Mouse (Mus musculus) hindbrain, embryonic 14.5 days (tissue): ENCODE results near the gene Bsx. TPM values are rescaled to one million over a fixed set of nuclear protein-coding genes. Genes with fewer than 3 reads are reported as not detected.

Experiments
- ATAC-seq: fragments of 200-750 bp; cut with Nextera tagmentation; 2 replicates; pipeline ENCODE4 v1.8.0; 2017; ENCODE audit warnings: moderate number of reproducible peaks, mild to moderate bottlenecking, moderate TSS enrichment, moderate library complexity; ENCODE audit not compliant: low FRiP score
- DNase-seq: peaks from one replicate; pipeline ENCODE4 v3.0.0-alpha.2; 2015; ENCODE audit warnings: low spot score
- H3K27ac ChIP-seq: fragments of 300-500 bp; sonication (generic); 2 replicates; pipeline ENCODE4 v1.5.1; 2014; ENCODE audit warnings: mild to moderate bottlenecking, moderate library complexity
- H3K27me3 ChIP-seq: fragments of 300-500 bp; sonication (generic); 2 replicates; pipeline ENCODE4 v1.6.1; 2014; ENCODE audit warnings: mild to moderate bottlenecking, low read length, mixed read lengths; ENCODE audit not compliant: control insufficient read depth, insufficient read depth
- H3K36me3 ChIP-seq: fragments of 300-500 bp; sonication (generic); replicated peaks from 2 replicates; pipeline ENCODE4 v1.6.1; 2014; ENCODE audit not compliant: control insufficient read depth, insufficient read depth
- H3K4me1 ChIP-seq: fragments of 300-500 bp; sonication (generic); replicated peaks from 2 replicates; pipeline ENCODE4 v1.6.1; 2014; ENCODE audit warnings: antibody characterized with exemption, low read length, mixed read lengths; ENCODE audit not compliant: control insufficient read depth, insufficient read depth
- H3K4me2 ChIP-seq: fragments of 300-500 bp; sonication (generic); replicated peaks from 2 replicates; pipeline ENCODE4 v1.6.1; 2014; ENCODE audit warnings: mild to moderate bottlenecking, moderate library complexity
- H3K4me3 ChIP-seq: fragments of 300-500 bp; sonication (generic); replicated peaks from 2 replicates; pipeline ENCODE4 v1.5.1; 2014; ENCODE audit warnings: mild to moderate bottlenecking, low read length
- H3K9ac ChIP-seq: fragments of 300-500 bp; sonication (generic); 2 replicates; pipeline ENCODE4 v1.6.1; 2014
- H3K9me3 ChIP-seq: fragments of 300-500 bp; sonication (generic); 2 replicates; pipeline ENCODE4 v1.6.1; 2016; ENCODE audit warnings: low read length; ENCODE audit not compliant: control insufficient read depth
- WGBS: fragments of 180-500 bp; shearing (Covaris S2); extraction: QIAGEN DNeasy Blood & Tissue Kit; methylation state at CpG from one replicate; pipeline ENCODE4 v1.1.7; 2014; 5-methylcytosine and 5-hydroxymethylcytosine counted together
- polyA plus RNA-seq: library from polyadenylated mRNA; unstranded; fragments of >200 nt; fragmentation: Nextera tagmentation; extraction: Ambion mirVana; gene quantifications from 2 replicates; pipeline ENCODE4 v1.2.1, GENCODE M21; 2014

Gene Bsx
- polyA plus RNA-seq, 1 experiment from 2014 or later, result not detected

DNA sequence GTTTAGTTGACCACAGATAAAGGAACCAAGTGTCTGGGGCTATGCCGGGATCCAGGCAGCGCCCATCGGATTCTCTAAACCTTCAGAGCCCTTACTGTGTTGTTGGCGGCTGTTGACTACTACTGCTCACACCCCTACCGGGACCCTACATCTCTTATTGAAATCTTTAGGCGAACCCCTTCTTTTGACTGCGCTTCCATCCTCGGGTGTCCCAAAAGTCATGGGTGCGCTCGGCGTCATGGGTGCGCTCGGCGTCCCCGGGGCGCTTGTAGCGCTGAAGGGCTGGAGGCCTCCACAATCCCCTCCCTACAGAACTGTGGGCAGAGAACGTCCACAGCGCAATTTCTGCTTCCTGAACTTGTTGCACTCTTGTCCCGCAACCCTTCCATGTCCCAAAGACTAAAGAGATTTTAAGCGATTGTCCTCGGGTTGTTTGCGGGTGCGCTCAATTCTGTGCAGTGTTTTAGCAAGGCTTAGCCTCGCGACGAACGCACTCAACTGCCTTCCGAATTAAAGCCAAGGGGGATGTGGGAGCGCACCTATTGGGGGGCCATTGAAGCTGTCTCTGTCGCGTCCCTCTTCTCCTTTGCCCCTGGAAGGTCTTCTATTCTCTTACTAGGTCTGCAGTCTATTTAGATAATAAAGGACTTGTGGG is 4.5 kb downstream of the Bsx start:
- Histone ChIP-seq H3K9ac (no peak overlapping the region), H3K27ac (no peak overlapping the region), H3K36me3 (no peaks in the 10 kb centered on the region), H3K27me3 (peaks cover 94% of the 10 kb centered on the region), H3K4me2 (no peak overlapping the region), H3K9me3 (no peaks in the 10 kb centered on the region), H3K4me3 (no peak overlapping the region), H3K4me1 (0 out of 2 replicates have a peak, but pooled peaks cover 4% of the 10 kb centered on the region)
- WGBS, result under 1% methylated on average over 32 of the region's 32 CpGs
- ATAC-seq, result no peak
- no peak for DNase-seq

GRCm38 (mm10) chr9:40878998-40879397 is 5.1 kb downstream of the Bsx start:
- Histone ChIP-seq H3K9ac (no peak overlapping the region), H3K4me3 (no peak overlapping the region), H3K36me3 (no peaks in the 10 kb centered on the region), H3K4me1 (0 out of 2 replicates have a peak, but pooled peaks cover 4% of the 10 kb centered on the region), H3K4me2 (no peak overlapping the region), H3K9me3 (no peaks in the 10 kb centered on the region), H3K27me3 (peaks cover 91% of the 10 kb centered on the region), H3K27ac (no peak overlapping the region)
- WGBS, result 2% methylated on average over 14 of the region's 14 CpGs
- ATAC-seq, result no peak
- DNase-seq, result no peak

DNA sequence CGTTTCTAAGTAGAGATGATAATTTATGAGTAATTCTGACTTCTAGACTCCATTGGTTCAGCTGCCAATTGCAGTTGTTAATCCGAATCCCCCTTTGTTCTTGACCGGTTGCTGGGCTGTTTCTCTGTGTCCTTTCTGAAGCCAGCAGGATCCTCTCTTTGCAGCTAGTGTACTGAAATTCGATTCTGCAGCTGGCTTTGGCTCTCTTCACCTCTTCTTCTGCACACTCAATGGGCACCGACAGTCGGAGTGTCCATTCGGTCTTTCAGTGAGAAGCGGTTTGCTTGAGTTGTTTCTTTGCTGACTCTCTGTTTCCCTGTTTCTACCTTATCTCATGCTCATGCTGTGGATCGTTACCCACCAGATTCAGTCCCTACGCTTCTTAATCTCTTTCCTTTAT is 11.7 kb downstream of the Bsx start:
- Histone ChIP-seq H3K4me2 (no peak overlapping the region), H3K27me3 (peaks cover 63% of the 10 kb centered on the region), H3K27ac (no peak overlapping the region), H3K9ac (no peak overlapping the region), H3K4me3 (no peak overlapping the region), H3K36me3 (no peaks in the 10 kb centered on the region), H3K4me1 (no peaks in the 10 kb centered on the region), H3K9me3 (no peaks in the 10 kb centered on the region)
- WGBS, result 34% methylated on average over 10 of the region's 10 CpGs
- DNase-seq (no peak), ATAC-seq (no peak)

DNA sequence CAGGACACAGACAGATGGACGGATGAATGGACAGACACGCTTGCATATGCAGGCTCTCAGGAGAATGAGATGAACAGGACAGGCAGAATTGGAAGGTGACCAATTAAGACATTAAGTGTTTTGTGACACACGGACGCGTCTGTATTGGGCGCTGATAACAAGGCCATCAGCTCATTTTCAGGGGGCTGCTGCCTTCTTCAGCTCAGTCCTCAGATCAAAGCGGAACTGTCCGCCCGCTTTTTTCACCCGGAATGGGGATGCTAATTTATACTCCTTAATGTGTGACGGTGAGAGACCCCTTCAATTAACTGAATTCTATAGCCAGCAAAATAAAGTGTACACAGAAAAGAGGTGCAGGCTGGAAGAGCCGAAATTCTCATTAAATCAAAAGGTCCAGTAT is 15.5 kb downstream of the Bsx start:
- ATAC-seq (no peak), DNase-seq (no peak)
- no peaks in the 10 kb centered on the region for H3K36me3 ChIP-seq
- no peaks in the 10 kb centered on the region for H3K9me3 ChIP-seq
- 36% methylated on average over 12 of the region's 12 CpGs for WGBS
- H3K4me2 ChIP-seq, result no peak overlapping the region
- no peak overlapping the region for H3K27ac ChIP-seq
- peaks cover 31% of the 10 kb centered on the region for H3K27me3 ChIP-seq
- H3K4me3 ChIP-seq, result no peak overlapping the region
- H3K4me1 ChIP-seq, result no peaks in the 10 kb centered on the region
- no peak overlapping the region for H3K9ac ChIP-seq

DNA sequence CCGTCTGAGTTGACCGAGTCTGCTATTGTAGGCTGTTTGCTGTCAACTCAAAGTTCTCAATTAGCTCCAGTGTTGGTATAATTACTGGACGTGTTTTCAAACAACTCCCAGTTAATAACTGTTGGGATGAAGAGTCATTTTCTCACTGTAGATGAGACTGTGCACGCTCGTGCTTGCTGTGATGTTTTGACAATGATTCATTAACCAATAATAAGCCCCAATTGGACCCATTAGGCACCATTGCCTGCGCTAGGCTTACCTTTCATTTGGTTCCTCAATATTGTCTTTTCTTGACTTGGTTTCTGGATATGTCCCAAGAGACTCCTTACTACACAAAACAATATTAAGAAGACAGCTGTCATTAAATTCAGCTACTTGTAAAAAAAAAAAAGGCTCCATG is 18.5 kb downstream of the Bsx start:
- Histone ChIP-seq H3K9ac (no peak overlapping the region), H3K9me3 (no peaks in the 10 kb centered on the region), H3K4me1 (no peaks in the 10 kb centered on the region), H3K36me3 (no peaks in the 10 kb centered on the region), H3K4me3 (no peak overlapping the region), H3K27ac (no peak overlapping the region), H3K27me3 (peaks cover 5% of the 10 kb centered on the region; the same call in 1 of the 2 replicates), H3K4me2 (no peak overlapping the region)
- ATAC-seq (no peak), DNase-seq (no peak)
- WGBS, result 53% methylated on average over 6 of the region's 6 CpGs

DNA sequence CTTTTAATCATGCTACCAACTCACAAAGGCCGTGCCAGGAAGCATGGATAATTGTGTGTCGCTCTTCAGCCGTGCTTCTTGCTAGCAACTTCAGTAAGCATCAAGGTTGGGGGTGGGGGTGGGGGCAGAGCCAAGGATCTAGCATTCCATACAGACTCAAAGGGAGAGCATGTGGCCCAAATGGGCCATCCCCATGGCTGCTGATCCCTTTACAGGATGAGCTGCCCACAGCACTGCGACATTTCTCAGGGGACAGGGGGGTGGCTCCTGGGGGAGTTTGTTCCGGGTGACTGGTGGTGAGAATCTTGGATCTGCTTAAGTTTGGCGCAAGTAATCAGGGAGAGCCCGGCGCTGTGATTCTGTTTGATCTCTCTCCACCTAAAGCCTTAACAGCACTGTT is 33.5 kb downstream of the Bsx start:
- Histone ChIP-seq H3K9ac (no peak overlapping the region), H3K27me3 (no peaks in the 10 kb centered on the region), H3K9me3 (no peaks in the 10 kb centered on the region), H3K36me3 (no peaks in the 10 kb centered on the region), H3K4me3 (no peak overlapping the region), H3K4me2 (no peak overlapping the region), H3K27ac (no peak overlapping the region), H3K4me1 (no peaks in the 10 kb centered on the region)
- ATAC-seq (no peak), DNase-seq (no peak)
- 32% methylated on average over 8 of the region's 8 CpGs for WGBS

DNA sequence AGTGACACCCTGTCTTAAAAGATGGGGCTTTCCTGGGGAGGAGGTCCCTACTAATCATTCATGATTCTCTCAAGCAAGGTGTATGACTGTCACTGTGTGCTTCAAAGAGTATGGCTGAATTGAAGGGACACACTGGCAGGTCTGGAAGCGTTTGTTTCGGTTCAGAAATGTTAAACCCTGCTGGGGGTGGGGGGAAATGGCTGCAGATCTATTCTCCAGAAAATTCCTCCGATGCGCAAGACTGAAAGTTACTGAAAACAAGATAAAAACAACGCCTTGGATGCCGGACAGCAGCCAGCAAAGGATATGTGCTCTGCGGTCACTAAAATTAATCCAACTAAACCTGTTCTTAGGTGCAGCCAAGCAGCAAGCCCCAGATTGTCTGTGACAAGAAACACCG is 34.5 kb downstream of the Bsx start:
- Histone ChIP-seq H3K9ac (no peak overlapping the region), H3K4me2 (no peak overlapping the region), H3K4me3 (no peak overlapping the region), H3K27me3 (no peaks in the 10 kb centered on the region), H3K36me3 (no peaks in the 10 kb centered on the region), H3K27ac (no peak overlapping the region), H3K4me1 (no peaks in the 10 kb centered on the region), H3K9me3 (no peaks in the 10 kb centered on the region)
- DNase-seq, result no peak
- WGBS, result 64% methylated on average over 8 of the region's 8 CpGs
- ATAC-seq, result no peak

DNA sequence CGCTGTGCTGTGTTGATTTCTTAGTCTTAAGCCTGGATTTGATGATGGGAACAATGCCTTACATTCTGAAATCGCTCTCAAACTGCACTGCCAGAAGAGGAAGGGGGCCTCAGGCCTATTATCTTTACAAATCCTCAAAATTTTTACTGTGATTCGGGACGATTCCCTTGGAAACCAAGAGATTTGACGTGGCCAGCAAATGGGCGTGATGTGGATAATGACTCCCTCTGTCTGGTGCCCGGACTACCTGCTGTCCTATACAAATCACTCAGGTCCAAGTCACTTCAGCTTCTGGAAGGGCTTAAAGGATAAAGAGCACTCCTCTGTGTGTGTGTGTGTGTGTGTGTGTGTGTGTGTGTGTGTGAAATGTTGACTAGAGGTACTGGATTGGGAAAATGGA is 35.0 kb downstream of the Bsx start:
- DNase-seq (no peak), ATAC-seq (no peak)
- no peaks in the 10 kb centered on the region for H3K9me3 ChIP-seq
- H3K27me3 ChIP-seq, result no peaks in the 10 kb centered on the region
- H3K4me2 ChIP-seq, result no peak overlapping the region
- WGBS, result 23% methylated on average over 7 of the region's 7 CpGs
- no peak overlapping the region for H3K9ac ChIP-seq
- H3K36me3 ChIP-seq, result no peaks in the 10 kb centered on the region
- H3K4me1 ChIP-seq, result no peaks in the 10 kb centered on the region
- H3K27ac ChIP-seq, result no peak overlapping the region
- no peak overlapping the region for H3K4me3 ChIP-seq

DNA sequence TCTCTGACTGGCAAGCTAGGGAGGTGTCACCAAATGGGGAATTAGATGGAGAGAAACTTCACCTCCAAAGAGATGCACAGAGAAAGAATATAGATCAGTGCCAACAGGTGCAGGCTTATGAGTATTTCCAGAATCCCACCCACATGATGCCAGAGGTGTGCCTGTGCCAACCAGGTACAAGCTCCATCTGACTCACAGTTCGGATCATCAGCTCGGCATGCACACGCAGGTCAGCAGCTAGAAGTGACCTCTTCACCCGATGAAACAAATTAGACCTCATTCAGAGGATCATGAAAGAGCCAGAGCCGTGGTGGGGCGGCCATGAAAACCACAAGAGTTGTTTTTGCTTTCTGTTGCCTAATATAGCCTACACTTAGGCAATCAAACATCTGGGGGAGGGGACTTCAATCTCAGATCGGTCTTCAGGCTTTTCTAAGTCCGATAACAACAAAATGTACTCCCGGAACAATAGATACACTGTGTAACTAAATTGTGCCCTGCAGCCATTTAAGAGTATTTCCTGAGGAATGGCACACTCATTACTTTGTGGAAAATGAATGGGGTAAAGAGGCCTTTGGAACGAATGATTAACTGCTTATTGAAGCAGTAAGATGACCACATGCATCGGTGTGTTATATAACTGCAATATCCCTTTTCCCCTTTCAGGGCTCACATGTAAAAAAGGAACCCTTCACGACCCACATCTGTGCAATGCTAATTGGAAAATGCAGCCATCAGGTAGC is 44.1 kb downstream of the Bsx start:
- WGBS, result 61% methylated on average over 12 of the region's 12 CpGs
- no peaks in the 10 kb centered on the region for H3K27me3 ChIP-seq
- H3K36me3 ChIP-seq, result no peaks in the 10 kb centered on the region
- no peak overlapping the region for H3K4me2 ChIP-seq
- H3K27ac ChIP-seq, result no peak overlapping the region
- no peaks in the 10 kb centered on the region for H3K9me3 ChIP-seq
- H3K4me1 ChIP-seq, result no peaks in the 10 kb centered on the region
- no peak overlapping the region for H3K4me3 ChIP-seq
- H3K9ac ChIP-seq, result no peak overlapping the region
- ATAC-seq (no peak), DNase-seq (no peak)
